Mouse (Mus musculus): ENCODE results near the gene Wdr89.

DNA sequence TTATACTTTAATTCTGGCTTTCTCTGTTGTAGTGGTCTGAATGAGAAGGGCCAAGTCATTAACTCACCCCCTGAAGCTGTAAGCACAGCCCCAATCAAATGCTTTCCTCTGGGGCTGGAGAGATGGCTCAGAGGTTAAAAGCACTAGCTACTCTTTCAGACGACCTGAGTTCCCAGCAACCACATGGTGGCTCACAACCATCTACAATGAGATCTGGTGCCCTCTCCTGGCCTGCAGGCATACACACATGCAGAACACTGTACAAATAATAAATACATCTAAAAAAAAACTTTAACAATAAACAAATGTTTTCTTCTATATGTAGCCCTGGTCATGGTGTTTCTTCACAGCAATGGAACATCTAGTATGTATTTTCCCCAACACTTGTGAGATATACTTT is 39.7 kb downstream of the Wdr89 start:
- TF ChIP-seq CTCF (IDR thresholded peaks at IDR 0.05) (0 out of 2 replicates have a peak, but pooled peaks have one; percentile 19), EP300 (IDR thresholded peaks at IDR 0.05) (no peak)

Data from lung, postnatal 0 days (tissue).